Mouse (Mus musculus): ENCODE measurements around the gene Leng9.
A peak's percentile ranks its signal among the peaks of the same experiment; 100 is the strongest.
"Not testable (repeated sequence)": the region's sequence is repeated elsewhere in the genome, so short reads cannot be mapped to it uniquely, and the experiment has no call there.

Gene Leng9

GRCm38 (mm10) chr7:4150059-4150541 is at the start of gene Leng9:
Leng9 (minus strand) TSS chr7:4150374.
- DNase-seq (ENCODE audit: low spot score), result peak; percentile 74

DNA sequence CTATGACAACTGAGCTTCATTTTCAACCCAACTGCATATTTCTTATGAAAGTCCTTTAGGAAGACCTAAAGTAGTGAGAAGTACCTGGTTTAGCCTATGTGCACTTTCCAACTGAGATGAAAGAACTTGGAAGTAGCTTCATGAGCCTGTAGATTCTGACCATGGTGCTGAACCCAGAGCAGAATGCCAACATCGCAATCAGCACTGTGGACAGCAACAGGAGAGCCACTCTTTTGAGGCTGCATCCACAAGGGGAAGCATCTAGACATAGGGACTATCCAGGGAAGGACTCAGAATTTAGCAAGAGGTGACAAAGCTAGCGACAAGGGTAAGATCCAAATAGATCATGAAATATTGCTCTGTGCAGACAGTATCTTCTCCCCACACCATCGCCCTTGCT is 28.3 kb upstream of the Leng9 start:
- DNase-seq (ENCODE audit: low spot score), result peak; percentile 42

DNA sequence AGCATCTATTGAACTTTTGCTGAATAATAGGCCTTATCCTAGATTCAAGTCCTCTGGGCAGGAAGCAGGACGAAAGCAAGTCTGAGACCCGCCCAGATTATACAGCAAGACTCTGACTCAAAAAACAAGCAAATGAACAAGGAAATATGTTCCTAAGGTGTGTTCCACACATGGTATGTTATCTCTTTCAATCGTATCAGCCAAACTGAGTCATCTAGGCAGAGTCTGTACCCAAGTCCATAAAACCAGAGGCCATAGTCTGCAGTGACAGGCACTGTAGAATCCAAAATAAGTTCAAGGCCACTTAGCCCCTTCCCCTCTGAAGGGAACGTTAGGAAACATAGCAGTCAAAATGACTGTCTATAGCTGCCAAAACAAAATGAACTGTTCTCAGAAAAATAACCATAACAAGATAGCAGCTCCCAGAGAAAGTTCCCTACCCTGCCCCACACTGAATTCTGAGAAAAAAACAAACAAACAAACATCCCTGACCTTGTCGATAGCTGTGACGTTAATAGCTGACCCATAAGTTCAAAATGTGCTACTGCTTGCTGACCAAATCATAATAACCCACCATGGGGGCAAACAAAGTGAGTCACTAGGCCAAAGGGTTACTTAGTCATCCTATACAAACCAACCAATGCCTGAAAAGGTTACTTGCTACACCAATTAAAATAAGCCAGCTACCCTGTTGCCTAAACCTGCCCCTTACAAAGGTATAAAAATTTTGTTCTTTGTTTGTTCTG is 20.2 kb upstream of the Leng9 start:
- no peak for DNase-seq (ENCODE audit: low spot score)

- DNase-seq (ENCODE audit: low spot score), result no peak
These were observed 16.9 kb upstream of the Leng9 start for GRCm38 (mm10) chr7:4167098-4167497.

DNA sequence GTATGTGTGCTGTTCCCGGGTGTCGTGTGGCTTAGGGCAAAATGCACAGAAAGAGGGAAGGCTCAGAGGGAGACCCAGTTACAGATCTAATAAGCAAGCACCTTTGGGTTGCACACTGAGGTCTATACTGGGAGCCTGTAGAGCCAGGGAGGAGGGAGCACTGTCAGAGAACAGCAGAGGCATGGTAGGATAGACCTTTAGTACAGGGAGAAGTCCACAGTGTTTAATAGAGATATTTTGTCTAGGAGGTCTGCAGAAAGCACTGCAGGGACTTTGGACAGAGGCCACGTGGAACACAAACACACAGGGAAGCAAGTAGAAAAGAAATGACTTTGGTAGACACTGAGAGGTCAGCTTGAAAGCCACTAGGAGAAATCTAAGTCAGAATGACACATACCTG is 15.1 kb upstream of the Leng9 start:
- DNase-seq (ENCODE audit: low spot score), result peak; percentile 26

GRCm38 (mm10) chr7:4164090-4164910 is 14.1 kb upstream of the Leng9 start, which contains the start of gene Cdc42ep5:
Cdc42ep5 (minus strand) TSS chr7:4164860.
- peak; percentile 84 for DNase-seq (ENCODE audit: low spot score)

- peak; percentile 57 for DNase-seq (ENCODE audit: low spot score)
These were observed 13.4 kb upstream of the Leng9 start for GRCm38 (mm10) chr7:4163571-4164072.

GRCm38 (mm10) chr7:4161596-4161995 is 11.4 kb upstream of the Leng9 start:
- not testable (repeated sequence) for DNase-seq (ENCODE audit: low spot score)

DNA sequence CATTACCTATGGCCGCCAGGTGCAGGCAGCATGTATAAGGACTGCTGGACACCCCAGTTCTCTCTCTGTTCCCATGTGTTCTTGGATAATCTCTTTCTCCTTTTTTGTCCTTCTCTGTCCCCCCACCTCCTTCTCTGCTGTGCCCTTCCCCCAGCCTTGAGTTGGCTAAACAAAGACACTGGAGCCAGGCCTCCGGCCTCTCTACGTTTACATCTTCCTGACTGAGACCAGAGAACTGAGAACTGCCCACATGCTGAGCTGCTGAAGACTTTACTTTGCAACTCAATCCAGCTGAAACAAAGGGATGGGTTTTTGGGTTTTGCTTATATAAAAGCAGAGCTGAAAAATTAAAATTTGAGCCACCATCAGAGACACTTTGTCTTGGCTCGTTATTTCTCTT is 4.8 kb upstream of the Leng9 start:
- DNase-seq (ENCODE audit: low spot score), result no peak

DNA sequence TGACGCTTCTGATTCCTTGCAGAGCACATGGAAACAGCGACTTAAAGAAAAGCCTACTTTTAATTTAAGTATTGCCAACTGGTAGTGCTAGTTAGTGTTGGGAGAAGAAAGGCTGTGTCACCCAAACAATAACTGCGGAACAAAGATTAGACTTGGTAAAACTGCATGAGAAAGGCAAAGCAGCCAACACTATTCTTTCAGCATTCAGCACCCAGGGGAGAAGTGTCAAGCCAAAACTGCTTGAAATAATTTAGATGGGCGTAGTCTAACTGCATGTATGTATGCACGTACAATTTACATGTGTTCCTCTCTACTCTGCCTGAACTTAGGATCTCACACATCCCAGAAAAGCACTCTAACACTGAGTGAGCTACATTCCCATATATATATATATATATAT is 4.2 kb upstream of the Leng9 start:
- no peak for DNase-seq (ENCODE audit: low spot score)

DNA sequence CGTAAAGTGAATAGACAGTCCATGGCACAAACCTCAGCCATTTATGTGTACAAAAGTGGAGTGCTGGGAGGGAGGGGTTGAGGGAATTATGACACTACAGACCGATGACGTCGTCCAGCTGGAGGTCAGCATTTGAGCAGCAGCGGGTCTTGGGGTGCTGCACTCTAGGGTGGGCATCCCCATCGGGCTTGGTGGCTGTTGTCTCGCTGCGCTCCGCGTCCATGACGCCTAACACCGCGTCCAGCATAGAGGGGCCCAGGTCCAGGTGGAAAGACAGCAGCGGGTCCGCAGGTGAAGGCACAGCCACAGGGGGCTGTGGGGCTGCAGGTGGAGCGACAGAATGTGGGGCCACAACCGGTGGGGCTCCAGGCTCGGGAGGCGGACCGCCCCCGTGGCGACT is 1.1 kb upstream of the Leng9 start:
- DNase-seq (ENCODE audit: low spot score), result no peak

DNA sequence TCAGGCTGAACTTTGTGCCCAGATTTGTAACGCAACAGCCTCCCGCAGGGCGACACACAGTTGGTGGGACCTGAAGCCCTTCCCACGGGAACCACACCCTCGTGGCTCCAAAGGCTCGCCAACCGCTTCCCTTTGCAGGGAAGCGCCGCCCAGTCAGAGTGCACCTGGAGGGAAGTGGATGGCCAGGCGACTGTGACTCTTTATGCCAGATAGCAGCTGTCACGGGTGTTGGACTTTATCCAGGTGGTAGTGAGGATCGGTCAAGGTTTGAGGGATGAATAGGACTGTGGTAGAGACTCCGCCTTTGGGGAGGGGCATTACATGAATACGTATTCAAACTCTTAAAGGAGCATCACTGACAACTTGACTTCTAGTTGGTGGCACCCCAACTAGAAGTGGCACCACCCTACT is 642 bp upstream of the Leng9 start:
- peak; percentile 84 for DNase-seq (ENCODE audit: low spot score)

DNA sequence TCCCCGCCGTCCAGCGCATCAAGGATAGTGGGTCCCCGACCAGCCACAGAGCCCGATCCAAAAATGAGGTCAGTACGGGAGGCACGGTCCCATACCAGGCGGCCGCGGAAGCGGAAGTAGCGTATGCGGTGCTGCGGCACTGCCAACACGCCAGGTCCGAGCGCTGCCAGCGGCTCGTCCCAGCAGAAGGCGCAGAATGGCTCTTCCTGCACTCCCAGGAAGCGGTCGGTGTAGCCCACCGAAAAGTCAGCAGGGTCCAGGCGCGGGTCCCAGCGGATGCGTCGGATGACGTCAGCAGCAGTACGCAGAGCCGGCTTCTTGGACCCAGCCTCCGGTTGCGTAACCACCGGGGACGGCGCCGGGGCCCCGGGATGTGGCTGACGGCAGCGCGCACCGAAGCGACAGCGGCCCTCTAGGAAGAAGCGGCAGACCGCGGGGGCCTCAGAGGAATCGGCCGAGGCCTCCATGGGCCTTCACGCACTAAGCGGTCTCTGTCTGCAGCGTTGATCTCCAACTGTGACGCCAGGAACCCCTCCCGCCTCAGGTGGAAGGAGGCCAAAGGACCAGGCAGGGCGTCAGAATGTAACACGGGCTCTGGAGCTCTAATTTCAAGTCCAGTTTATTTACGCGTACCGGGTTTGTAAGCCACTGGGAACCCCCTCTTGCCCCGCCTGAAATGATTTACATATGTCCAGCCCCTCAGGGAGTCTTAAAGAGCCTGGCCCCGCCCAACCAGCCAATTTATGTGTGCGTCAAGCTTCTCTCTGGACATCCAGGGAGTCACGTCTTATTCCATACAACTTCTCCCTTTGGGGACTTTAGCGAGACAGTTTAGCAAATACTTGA is 742 bp downstream of the Leng9 start:
- DNase-seq (ENCODE audit: low spot score), result peak; percentile 83

- no peak for DNase-seq (ENCODE audit: low spot score)
These were observed 1.6 kb downstream of the Leng9 start for GRCm38 (mm10) chr7:4148341-4149208.

GRCm38 (mm10) chr7:4147836-4148235 is 2.3 kb downstream of the Leng9 start:
- DNase-seq (ENCODE audit: low spot score), result no peak

DNA sequence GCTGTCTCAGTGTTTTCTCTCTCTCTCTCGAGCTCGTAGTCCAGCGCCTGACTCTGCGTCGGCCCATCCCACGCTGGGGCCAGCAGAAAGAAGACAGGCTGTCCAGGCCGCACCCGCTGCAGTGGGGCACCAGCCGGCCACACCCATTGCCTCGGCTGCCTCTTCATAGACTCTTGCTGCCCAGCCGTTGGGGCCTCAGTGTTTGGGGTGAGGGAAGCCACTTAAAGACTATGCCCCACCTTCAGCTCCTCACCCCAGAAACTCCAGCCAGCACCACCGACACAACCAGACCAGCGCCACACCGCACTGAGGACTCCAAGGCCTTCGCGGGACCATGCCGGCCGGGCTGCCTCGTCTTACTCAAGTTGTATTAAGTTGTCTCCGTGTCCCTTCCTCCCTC is 2.8 kb downstream of the Leng9 start:
- no peak for DNase-seq (ENCODE audit: low spot score)

GRCm38 (mm10) chr7:4146241-4147180 is 3.7 kb downstream of the Leng9 start:
- no peak for DNase-seq (ENCODE audit: low spot score)

DNA sequence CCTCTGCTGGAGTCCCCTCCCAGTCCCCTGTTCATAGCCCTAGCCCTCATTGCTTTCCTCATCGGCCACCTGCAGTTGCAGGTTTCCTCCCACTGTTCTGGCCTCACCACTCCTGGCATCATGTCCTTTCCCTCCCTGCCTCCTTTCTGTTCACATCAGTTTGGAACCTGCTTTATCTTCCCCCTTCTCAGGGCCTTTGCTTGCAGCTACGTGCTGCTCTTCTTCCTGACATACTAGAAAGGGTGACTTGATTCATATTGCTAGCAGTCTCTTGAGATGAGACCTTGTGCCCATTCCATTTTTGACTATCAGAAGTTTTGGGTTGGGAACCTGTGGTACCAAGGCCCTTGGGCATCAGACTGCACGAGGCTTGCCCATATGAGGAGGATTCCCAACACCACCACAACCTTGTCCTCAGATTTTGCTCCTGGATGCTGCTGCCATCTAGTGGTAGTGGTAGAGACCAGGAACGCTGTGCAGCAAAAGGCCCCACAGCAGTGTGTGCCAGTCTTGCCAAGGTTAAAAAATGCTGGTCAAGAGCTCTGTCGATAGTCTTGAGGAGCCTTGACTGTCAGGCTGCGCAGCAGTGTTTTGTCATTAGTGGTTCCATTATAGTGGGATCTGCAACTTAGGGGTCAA is 4.5 kb downstream of the Leng9 start:
- DNase-seq (ENCODE audit: low spot score), result no peak
